Mouse (Mus musculus) kidney, embryonic 16.5 days (tissue): ENCODE results near the gene Slc22a8. TPM values are rescaled to one million over a fixed set of nuclear protein-coding genes. Genes with fewer than 3 reads are reported as not detected.

Experiments
- ATAC-seq: fragments of 200-750 bp; cut with Nextera tagmentation; 2 replicates; pipeline ENCODE4 v1.8.0; 2017; ENCODE audit warnings: moderate TSS enrichment; ENCODE audit not compliant: low FRiP score, low TSS enrichment
- H3K27ac ChIP-seq: fragments of 300-500 bp; sonication (generic); 2 replicates; pipeline ENCODE4 v1.5.1; 2014; ENCODE audit warnings: low read length
- H3K27me3 ChIP-seq: fragments of 300-500 bp; sonication (generic); 2 replicates; pipeline ENCODE4 v1.6.1; 2014; ENCODE audit warnings: low read length, control low read depth, mixed read lengths; ENCODE audit not compliant: insufficient read depth
- H3K36me3 ChIP-seq: fragments of 300-500 bp; sonication (generic); 2 replicates; pipeline ENCODE4 v1.6.1; 2014; ENCODE audit warnings: low read length, control low read depth, mixed read lengths; ENCODE audit not compliant: insufficient read depth
- H3K4me1 ChIP-seq: fragments of 300-500 bp; sonication (generic); 2 replicates; pipeline ENCODE4 v1.6.1; 2014; ENCODE audit warnings: low read length, control low read depth, mixed read lengths; ENCODE audit not compliant: insufficient read depth
- H3K4me2 ChIP-seq: fragments of 300-500 bp; sonication (generic); replicated peaks from 2 replicates; pipeline ENCODE4 v1.6.1; 2014; ENCODE audit warnings: low read depth, low read length
- H3K4me3 ChIP-seq: fragments of 300-500 bp; sonication (generic); 2 replicates; pipeline ENCODE4 v1.5.1; 2014; ENCODE audit warnings: mild to moderate bottlenecking, low read length
- H3K9ac ChIP-seq: fragments of 300-500 bp; sonication (generic); replicated peaks from 2 replicates; pipeline ENCODE4 v1.6.1; 2014; ENCODE audit warnings: low read length
- H3K9me3 ChIP-seq: fragments of 300-500 bp; sonication (generic); 2 replicates; pipeline ENCODE4 v1.6.1; 2016; ENCODE audit warnings: low read length, control low read depth
- WGBS: fragments of 180-500 bp; shearing (Covaris S2); extraction: QIAGEN DNeasy Blood & Tissue Kit; methylation state at CpG from one replicate; pipeline ENCODE4 v1.1.7; 2014; 5-methylcytosine and 5-hydroxymethylcytosine counted together
- polyA plus RNA-seq: library from polyadenylated mRNA; unstranded; fragments of >200 nt; fragmentation: Nextera tagmentation; extraction: Ambion mirVana; gene quantifications from 2 replicates; pipeline ENCODE4 v1.2.1, GENCODE M21; 2015

Gene Slc22a8
- polyA plus RNA-seq, 1 experiment from 2014 or later = 16.3 TPM

DNA sequence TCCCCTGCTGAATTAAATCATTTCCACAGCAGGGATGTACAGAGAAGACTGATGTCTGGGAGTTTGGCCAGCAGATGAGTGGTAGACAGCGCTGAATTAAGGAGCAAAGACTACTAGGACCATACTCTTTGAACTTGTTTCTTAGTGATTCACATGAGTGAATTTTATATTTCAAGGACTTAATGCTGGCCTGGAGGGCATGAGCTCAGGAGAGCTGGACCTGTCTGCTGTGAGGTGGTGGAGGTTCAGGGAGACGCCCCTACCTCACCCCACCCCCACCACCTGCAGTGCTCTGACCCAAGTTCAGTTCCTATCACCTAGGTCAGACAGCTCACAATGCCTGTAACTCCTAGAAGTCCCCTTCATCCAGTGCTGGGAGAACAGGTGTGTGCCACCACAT, 55.3 kb downstream of the Slc22a8 start:
- Histone ChIP-seq H3K4me1 (peaks cover 8% of the 10 kb centered on the region), H3K4me3 (no peak overlapping the region), H3K27me3 (no peaks in the 10 kb centered on the region), H3K4me2 (no peak overlapping the region), H3K9ac (no peak overlapping the region), H3K27ac (no peak overlapping the region), H3K36me3 (no peaks in the 10 kb centered on the region), H3K9me3 (no peaks in the 10 kb centered on the region)
- peak; percentile 75 for ATAC-seq
- WGBS = 47% methylated on average over 2 of the region's 2 CpGs

DNA sequence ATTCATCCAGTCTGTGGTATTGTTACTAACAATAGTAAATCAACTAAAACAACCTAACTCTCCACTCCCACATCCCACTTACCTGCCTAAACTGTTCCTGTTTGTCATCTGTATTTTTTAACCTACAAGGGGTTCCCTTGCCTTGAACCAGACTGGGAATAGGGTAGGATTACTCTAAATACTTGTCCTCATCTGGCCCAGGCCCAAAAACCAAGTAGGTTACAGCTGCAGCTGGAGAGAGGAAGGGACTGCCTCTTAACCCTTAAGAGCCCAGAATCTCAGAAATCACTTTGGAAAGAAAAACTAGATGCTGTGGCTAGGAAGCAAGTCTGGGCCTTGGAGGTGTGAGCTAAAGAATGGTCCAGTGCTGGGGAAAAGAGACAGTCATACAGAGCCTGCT, 64.8 kb downstream of the Slc22a8 start:
- no peak for ATAC-seq
- H3K4me2 ChIP-seq = no peak overlapping the region
- H3K9ac ChIP-seq = no peak overlapping the region
- no peak overlapping the region for H3K27ac ChIP-seq
- H3K36me3 ChIP-seq = no peaks in the 10 kb centered on the region
- H3K27me3 ChIP-seq = no peaks in the 10 kb centered on the region
- no peaks in the 10 kb centered on the region for H3K4me1 ChIP-seq
- no peaks in the 10 kb centered on the region for H3K9me3 ChIP-seq
- no peak overlapping the region for H3K4me3 ChIP-seq

DNA sequence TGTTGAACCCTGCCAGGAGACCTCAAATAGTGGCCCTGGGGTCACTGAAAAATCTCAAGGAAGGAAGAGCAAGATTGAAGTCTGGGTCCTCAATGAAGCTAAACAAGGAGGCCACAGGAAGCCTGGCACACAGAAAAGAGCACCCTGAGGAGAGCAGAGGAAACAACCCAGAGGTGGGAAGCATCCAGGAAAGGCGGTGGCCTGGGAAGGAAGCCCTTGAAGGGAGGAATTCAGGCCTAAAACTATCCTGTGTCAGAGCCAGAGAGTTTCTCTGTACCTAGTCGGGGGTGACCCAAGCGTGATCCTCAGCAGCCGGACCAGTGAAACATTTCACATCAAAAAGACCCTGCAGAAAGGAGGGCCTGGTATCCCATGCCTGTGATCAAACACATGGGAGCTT, 65.3 kb downstream of the Slc22a8 start:
- H3K9me3 ChIP-seq = no peaks in the 10 kb centered on the region
- no peak overlapping the region for H3K9ac ChIP-seq
- H3K4me1 ChIP-seq = no peaks in the 10 kb centered on the region
- no peak overlapping the region for H3K27ac ChIP-seq
- H3K27me3 ChIP-seq = no peaks in the 10 kb centered on the region
- H3K4me3 ChIP-seq = no peak overlapping the region
- no peaks in the 10 kb centered on the region for H3K36me3 ChIP-seq
- 53% methylated on average over 4 of the region's 4 CpGs for WGBS
- ATAC-seq = no peak
- H3K4me2 ChIP-seq = no peak overlapping the region

Other genes with a start within 250 kb of the Slc22a8 start
- gene Slc22a30, start 186.1 kb upstream of the Slc22a8 start, polyA plus RNA-seq = 4.7 and 4.9 TPM in 2 replicates
- 48.8 and 59.4 TPM in 2 replicates for gene Slc22a6, start 26.8 kb downstream of the Slc22a8 start, polyA plus RNA-seq
- 0.11 and 0.14 TPM in 2 replicates for gene Chrm1, start 72.5 kb downstream of the Slc22a8 start, polyA plus RNA-seq
- 141 and 146 TPM in 2 replicates for gene Slc3a2, start 132.1 kb downstream of the Slc22a8 start, polyA plus RNA-seq
- gene Wdr74, start 144.6 kb downstream of the Slc22a8 start, polyA plus RNA-seq = 101 and 108 TPM in 2 replicates
- 1.9 and 2.0 TPM in 2 replicates for gene 1700092M07Rik, start 149.5 kb downstream of the Slc22a8 start, polyA plus RNA-seq
- 150 and 154 TPM in 2 replicates for gene Stx5a, start 150.2 kb downstream of the Slc22a8 start, polyA plus RNA-seq
- 213 and 218 TPM in 2 replicates for gene Nxf1, start 165.8 kb downstream of the Slc22a8 start, polyA plus RNA-seq
- gene Tmem223, start 179.7 kb downstream of the Slc22a8 start, polyA plus RNA-seq = 197 and 215 TPM in 2 replicates
- gene Tmem179b, start 183.2 kb downstream of the Slc22a8 start, polyA plus RNA-seq = 89.4 and 92.5 TPM in 2 replicates
- 37.2 and 39.0 TPM in 2 replicates for gene Taf6l, start 195.2 kb downstream of the Slc22a8 start, polyA plus RNA-seq
- 168 and 176 TPM in 2 replicates for gene Polr2g, start 207.3 kb downstream of the Slc22a8 start, polyA plus RNA-seq
- 6.2 and 6.4 TPM in 2 replicates for gene Zbtb3, start 211.3 kb downstream of the Slc22a8 start, polyA plus RNA-seq
- 53.0 and 63.0 TPM in 2 replicates for gene Ttc9c, start 228.1 kb downstream of the Slc22a8 start, polyA plus RNA-seq
- 5.4 and 5.9 TPM in 2 replicates for gene Hnrnpul2, start 228.8 kb downstream of the Slc22a8 start, polyA plus RNA-seq
- gene AC129217.1, start 238.5 kb downstream of the Slc22a8 start, polyA plus RNA-seq = not detected in 2 replicates
- 56.7 and 62.4 TPM in 2 replicates for gene Bscl2, start 246.2 kb downstream of the Slc22a8 start, polyA plus RNA-seq
- 3.2 and 5.4 TPM in 2 replicates for gene Gng3, start 247.9 kb downstream of the Slc22a8 start, polyA plus RNA-seq